ENCODE assay signal across 12 mouse cellular contexts in the genomic region with DNA sequence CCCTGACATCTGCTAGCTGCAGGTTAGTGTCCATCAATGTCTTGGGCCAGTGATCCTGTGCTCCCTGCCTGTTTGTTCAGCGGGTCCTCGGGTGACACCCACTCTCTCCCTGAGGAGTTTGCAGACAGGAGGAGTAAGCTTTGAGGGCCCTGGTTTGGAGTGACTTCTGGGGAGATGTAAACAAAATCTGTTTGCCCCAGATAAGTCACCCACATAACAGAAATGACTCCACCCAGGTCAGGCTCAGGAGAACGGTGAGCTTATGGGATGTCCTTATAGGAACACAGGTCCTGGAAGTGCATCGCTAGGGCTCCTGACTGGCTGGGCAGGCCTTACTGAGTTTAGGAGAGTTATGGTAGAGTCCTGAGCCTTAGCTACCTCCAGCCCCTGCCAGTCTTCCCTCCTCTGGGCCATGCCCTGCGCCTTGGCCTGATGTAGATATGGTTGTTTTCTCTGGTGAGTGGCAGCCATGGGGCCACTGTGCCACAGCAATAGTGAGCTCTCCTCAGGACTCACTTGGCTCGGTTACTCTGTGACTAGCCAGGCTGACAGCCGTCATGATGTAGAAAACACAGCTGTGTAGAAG. TPM values are rescaled to one million over a fixed set of nuclear protein-coding genes. Genes with fewer than 3 reads are reported as not detected.
DNase-seq lines count a peak whose midpoint lies in the region; ATAC-seq and TF ChIP-seq lines count a peak whose summit lies in the region.
"Had no signal": no experiment of that assay in that cellular context is flagged by ENCODE, and none has a peak within 500 bp of the region (broad histone marks: within the 10 kb centered on the region; RNA-seq: fewer than 3 reads in every experiment).

No protein-coding gene starts in this region.

- no peak for TF ChIP-seq POLR2A in limb, embryonic 14.5 days (IDR thresholded peaks at IDR 0.05; ENCODE audit: borderline replicate concordance, extremely low read depth, insufficient read depth, insufficient read length)

- H3K36me3 ChIP-seq in lung, embryonic 15.5 days, result peaks cover 16% of the 10 kb centered on the region
- H3K36me3 ChIP-seq in limb, embryonic 14.5 days (ENCODE audit: control insufficient read depth, insufficient read depth, low read length), result peaks cover 21% of the 10 kb centered on the region

- H3K9me3 ChIP-seq in lung, embryonic 15.5 days, result no peaks in the 10 kb centered on the region
- H3K9me3 ChIP-seq in limb, embryonic 14.5 days (ENCODE audit: control insufficient read depth, low read length), result no peaks in the 10 kb centered on the region
- H3K9me3 ChIP-seq: heart, embryonic 15.5 days had no signal

- H3K27me3 ChIP-seq in lung, embryonic 15.5 days, result no peaks in the 10 kb centered on the region
- no peaks in the 10 kb centered on the region for H3K27me3 ChIP-seq in limb, embryonic 14.5 days (ENCODE audit: control insufficient read depth, insufficient read depth, low read length)
- H3K27me3 ChIP-seq: heart, embryonic 15.5 days; Patski had no signal

- H3K27ac ChIP-seq in lung, embryonic 15.5 days, result peak overlapping the region; percentile 63
- no peak overlapping the region for H3K27ac ChIP-seq in limb, embryonic 14.5 days (replicated peaks; ENCODE audit: low read depth, low read length)
- H3K27ac ChIP-seq: heart, embryonic 15.5 days; macrophage had no signal

- no peak for DNase-seq in lung, postnatal 10 days
- no peak for DNase-seq in limb, embryonic 14.5 days (ENCODE audit: low spot score)
- DNase-seq in spleen, postnatal 36 days (ENCODE audit: low spot score in 2 of 2), result peak; percentile 53 to 80
- no peak for DNase-seq in kidney, adult 18-20 months
- DNase-seq in thymus, postnatal 4 days, result no peak
- no peak for DNase-seq in Muller cell, postnatal 12 days (ENCODE audit: inconsistent ontology term)

- no peak overlapping the region for H3K9ac ChIP-seq in lung, embryonic 15.5 days
- H3K9ac ChIP-seq in limb, embryonic 14.5 days (ENCODE audit: low read depth, low read length, severe bottlenecking), result peak overlapping the region; percentile 36; the same call in 1 of the 2 replicates

- no peak overlapping the region for H3K4me3 ChIP-seq in lung, embryonic 15.5 days
- no peak overlapping the region for H3K4me3 ChIP-seq in limb, embryonic 14.5 days (replicated peaks; ENCODE audit: low read length)
- H3K4me3 ChIP-seq: heart, embryonic 15.5 days had no signal

- peaks cover 41% of the 10 kb centered on the region for H3K4me1 ChIP-seq in lung, embryonic 15.5 days
- peaks cover 20% of the 10 kb centered on the region for H3K4me1 ChIP-seq in limb, embryonic 14.5 days (ENCODE audit: control insufficient read depth, insufficient read depth, low read length)

- WGBS in lung, embryonic 15.5 days, result 48% methylated on average over 7 of the region's 7 CpGs
- 90% methylated on average over 7 of the region's 7 CpGs for WGBS in limb, embryonic 14.5 days

- ATAC-seq in lung, embryonic 15.5 days (ENCODE audit: borderline replicate concordance, extremely low read depth, low FRiP score, low TSS enrichment), result no peak; the same call in 1 of the 2 replicates
- ATAC-seq in erythroblast, adult 5-6 weeks (replicated peaks; ENCODE audit: low FRiP score, poor library complexity, severe bottlenecking), result peak; percentile 57
- ATAC-seq in limb, embryonic 14.5 days (ENCODE audit: low FRiP score, low read depth), result no peak
- ATAC-seq: Patski had no signal

- no peak overlapping the region for H3K4me2 ChIP-seq in lung, embryonic 15.5 days
- no peak overlapping the region for H3K4me2 ChIP-seq in limb, embryonic 14.5 days (replicated peaks; ENCODE audit: low read depth, low read length, severe bottlenecking)

RNA-seq across cellular contexts. Expression of gene Sppl2b, which starts 3.4 kb away (rescaled TPM):
- polyA plus RNA-seq in lung, embryonic 15.5 days (2015; fragmentation: Nextera tagmentation; extraction: Ambion mirVana), result 39.1 and 40.8 TPM in 2 replicates
- total RNA-seq in erythroblast, adult 5-6 weeks (2015; ENCODE audit: low replicate concordance), result 225 and 274 TPM in 2 replicates
- 343 and 430 TPM in 2 replicates for total RNA-seq in erythroblast, adult 5-6 weeks (2017; ENCODE audit: low replicate concordance)
- 86.8 and 128 TPM in 2 replicates for polyA plus RNA-seq in limb, embryonic 14.5 days (2012; rRNA removed)
- polyA plus RNA-seq in limb, embryonic 14.5 days (2014; fragmentation: Nextera tagmentation; extraction: Ambion mirVana), result 40.8 and 41.8 TPM in 2 replicates

RNA-seq across cellular contexts. Expression of gene Lsm7, which starts 3.4 kb away (rescaled TPM):
- 254 and 281 TPM in 2 replicates for polyA plus RNA-seq in lung, embryonic 15.5 days (2015; fragmentation: Nextera tagmentation; extraction: Ambion mirVana)
- 27.8 and 33.2 TPM in 2 replicates for total RNA-seq in erythroblast, adult 5-6 weeks (2015; ENCODE audit: low replicate concordance)
- 59.8 and 67.9 TPM in 2 replicates for total RNA-seq in erythroblast, adult 5-6 weeks (2017; ENCODE audit: low replicate concordance)
- polyA plus RNA-seq in limb, embryonic 14.5 days (2012; rRNA removed), result 366 and 417 TPM in 2 replicates
- polyA plus RNA-seq in limb, embryonic 14.5 days (2014; fragmentation: Nextera tagmentation; extraction: Ambion mirVana), result 360 and 371 TPM in 2 replicates

RNA-seq across cellular contexts. Expression of gene Tmprss9, which starts 13.2 kb away (rescaled TPM):
- not detected in 2 replicates for polyA plus RNA-seq in lung, embryonic 15.5 days (2015; fragmentation: Nextera tagmentation; extraction: Ambion mirVana)
- total RNA-seq in erythroblast, adult 5-6 weeks (2015; ENCODE audit: low replicate concordance), result not detected in 2 replicates
- total RNA-seq in erythroblast, adult 5-6 weeks (2017; ENCODE audit: low replicate concordance), result 0.17 TPM in 1 of 2 replicates, not detected in the other
- polyA plus RNA-seq in limb, embryonic 14.5 days (2012; rRNA removed), result 0.04 TPM in 1 of 2 replicates, not detected in the other
- polyA plus RNA-seq in limb, embryonic 14.5 days (2014; fragmentation: Nextera tagmentation; extraction: Ambion mirVana), result 0.10 TPM in 1 of 2 replicates, not detected in the other
- total RNA-seq: neutrophil, adult 5-6 weeks had no signal
- polyA plus RNA-seq: macrophage had no signal

RNA-seq across cellular contexts. Expression of gene Lingo3, which starts 14.6 kb away (rescaled TPM):
- 0.05 and 0.31 TPM in 2 replicates for polyA plus RNA-seq in lung, embryonic 15.5 days (2015; fragmentation: Nextera tagmentation; extraction: Ambion mirVana)
- total RNA-seq in erythroblast, adult 5-6 weeks (2015; ENCODE audit: low replicate concordance), result not detected in 2 replicates
- total RNA-seq in erythroblast, adult 5-6 weeks (2017; ENCODE audit: low replicate concordance), result not detected in 2 replicates
- 0.88 and 1.4 TPM in 2 replicates for polyA plus RNA-seq in limb, embryonic 14.5 days (2012; rRNA removed)
- polyA plus RNA-seq in limb, embryonic 14.5 days (2014; fragmentation: Nextera tagmentation; extraction: Ambion mirVana), result 0.56 and 0.82 TPM in 2 replicates
- total RNA-seq: neutrophil, adult 5-6 weeks had no signal
- polyA plus RNA-seq: macrophage had no signal

RNA-seq across cellular contexts. Expression of gene Oaz1, which starts 32.0 kb away (rescaled TPM):
- 1,965 and 1,985 TPM in 2 replicates for polyA plus RNA-seq in lung, embryonic 15.5 days (2015; fragmentation: Nextera tagmentation; extraction: Ambion mirVana)
- 1,067 and 1,159 TPM in 2 replicates for total RNA-seq in erythroblast, adult 5-6 weeks (2015; ENCODE audit: low replicate concordance)
- 242 and 348 TPM in 2 replicates for total RNA-seq in erythroblast, adult 5-6 weeks (2017; ENCODE audit: low replicate concordance)
- polyA plus RNA-seq in limb, embryonic 14.5 days (2012; rRNA removed), result 882 and 1,248 TPM in 2 replicates
- 1,813 and 1,884 TPM in 2 replicates for polyA plus RNA-seq in limb, embryonic 14.5 days (2014; fragmentation: Nextera tagmentation; extraction: Ambion mirVana)

Comparison
In these comparisons a context has a peak if more than half of its experiments do, and no peak if none do; other contexts are left out.
1. DNase-seq: peak in spleen, postnatal 36 days (2 of 2); none in lung, postnatal 10 days (single experiment), limb, embryonic 14.5 days (single experiment), kidney, adult 18-20 months (single experiment), thymus, postnatal 4 days (single experiment) and Muller cell, postnatal 12 days (single experiment).